Mouse (Mus musculus) liver, embryonic 14.5 days (tissue): ENCODE data around the gene Slc17a7.

Experiments used
- CTCF ChIP-seq: IDR thresholded peaks from 2 replicates; pipeline ENCODE4 v1.5.1; 2016; ENCODE audit warnings: antibody characterized with exemption, low read depth, control low read depth
- EP300 ChIP-seq: IDR thresholded peaks from 2 replicates; pipeline ENCODE4 v1.6.1; 2016; ENCODE audit warnings: antibody characterized with exemption, low read depth

DNA sequence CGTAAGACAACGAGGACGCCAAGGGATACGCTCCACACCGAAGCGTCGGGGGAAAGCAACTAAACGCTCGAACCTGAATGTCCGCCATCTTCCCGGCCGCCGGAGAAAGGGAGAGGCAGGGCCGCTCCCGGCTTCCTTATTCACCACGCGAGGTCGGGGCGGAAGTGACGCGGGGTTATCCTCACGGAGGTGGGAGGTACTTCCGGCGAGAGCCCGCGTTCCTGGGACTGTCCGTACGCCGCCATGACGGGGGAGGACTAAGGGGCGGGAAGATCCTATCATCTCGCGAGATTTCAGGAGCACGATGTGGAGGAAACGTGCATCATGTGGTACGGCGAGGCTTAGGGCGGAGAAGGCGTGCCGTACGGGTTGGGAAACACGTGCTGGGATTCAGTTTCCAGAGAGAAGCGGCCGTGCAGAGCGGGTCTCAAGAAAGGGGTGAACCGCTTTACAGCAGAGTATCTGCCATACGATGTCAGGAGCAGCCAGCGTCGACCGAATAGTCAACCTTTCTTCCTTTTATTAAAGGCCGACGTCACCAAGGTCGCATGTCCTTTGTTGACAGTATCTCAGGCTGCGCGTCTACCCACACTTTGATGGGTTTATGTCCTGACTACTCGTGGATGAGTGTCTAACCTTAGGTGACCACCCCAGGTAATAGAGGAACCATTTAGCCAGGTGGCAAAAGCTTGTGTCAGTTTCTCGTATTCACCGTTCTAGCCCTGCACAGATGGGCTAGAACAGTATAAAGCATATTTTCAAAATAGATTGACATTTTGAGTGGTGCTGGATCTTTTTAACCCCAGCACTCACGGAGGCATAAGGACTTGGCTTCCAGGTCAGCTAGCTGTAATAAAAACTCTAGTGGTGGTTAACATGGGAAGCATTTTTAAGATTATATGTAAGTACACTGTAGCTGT, 39.3 kb upstream of the Slc17a7 start, which contains the start of gene Rps11:
- TF ChIP-seq CTCF = no peak; the same call in 1 of the 2 replicates
- TF ChIP-seq EP300 = peak; percentile 56
